Mouse (Mus musculus): Measurements from ENCODE around the gene Abraxas2. TPM values are rescaled to one million over a fixed set of nuclear protein-coding genes. Genes with fewer than 3 reads are reported as not detected.

The Abraxas2 gene
- total RNA-seq, 2 experiments from 2014 or later, result 29.0 to 29.2 TPM

DNA sequence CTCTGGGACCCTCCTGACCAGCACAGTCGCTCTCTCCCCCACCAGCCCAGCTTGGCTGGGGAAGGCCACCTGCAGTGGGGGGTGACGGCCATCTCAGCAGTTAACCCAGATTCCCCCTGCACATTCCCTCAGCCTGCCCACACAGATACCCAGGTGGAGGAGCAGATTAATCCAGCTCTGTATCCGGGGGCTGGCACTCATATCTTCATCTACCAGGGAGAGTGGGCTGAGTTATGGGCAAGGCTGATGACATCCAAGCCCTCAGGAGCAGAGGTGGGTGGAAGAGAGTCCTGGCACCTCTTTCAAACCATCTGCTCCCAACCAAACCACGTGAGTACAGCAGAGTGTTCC lies 33.3 kb downstream of the Abraxas2 start:
- no peak for DNase-seq (ENCODE audit: low spot score in 2 of 2)
- intact Hi-C loops (cut with DNase I), result no loop called here

DNA sequence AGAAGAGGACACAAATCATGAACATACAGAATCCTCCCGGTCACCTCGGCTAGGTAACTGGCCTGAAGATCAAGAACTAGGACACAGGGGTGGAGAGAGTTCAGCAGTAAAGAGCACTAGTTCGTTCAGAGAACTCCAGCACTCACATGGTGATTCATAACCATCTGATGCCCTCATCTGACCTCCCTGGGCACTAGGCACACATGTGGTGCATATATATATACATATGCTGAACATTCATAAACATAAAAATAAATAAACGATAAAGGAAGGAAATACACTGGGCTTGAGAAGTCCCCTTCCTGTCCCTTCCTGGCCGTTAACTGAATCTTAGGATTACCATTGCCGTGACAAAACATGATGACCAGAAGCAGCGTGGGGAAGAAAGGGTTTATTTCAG lies 33.8 kb downstream of the Abraxas2 start:
- intact Hi-C loops (cut with DNase I), result no loop called here
- no peak for DNase-seq (ENCODE audit: low spot score in 2 of 2)

DNA sequence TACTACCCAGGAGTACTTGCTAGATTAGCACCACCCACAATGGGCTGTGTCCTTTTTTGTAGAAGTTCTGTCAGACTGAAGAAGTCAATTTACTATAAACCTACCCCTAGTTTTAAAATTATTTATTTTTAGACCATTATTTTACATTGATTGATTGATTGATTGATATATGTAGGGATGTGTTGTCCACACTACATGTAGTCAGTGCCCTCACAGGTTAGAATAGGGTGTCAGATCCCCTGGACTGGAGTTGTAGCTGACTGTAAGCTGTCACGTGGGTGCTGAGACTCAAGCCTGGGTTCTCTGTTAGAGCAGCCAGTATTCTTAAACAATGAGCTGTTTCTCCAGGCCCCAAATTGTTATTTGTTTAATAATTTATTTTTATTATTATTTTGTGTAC lies 34.3 kb downstream of the Abraxas2 start:
- intact Hi-C loops (cut with DNase I), result no loop called here
- no peak for DNase-seq (ENCODE audit: low spot score in 2 of 2)

DNA sequence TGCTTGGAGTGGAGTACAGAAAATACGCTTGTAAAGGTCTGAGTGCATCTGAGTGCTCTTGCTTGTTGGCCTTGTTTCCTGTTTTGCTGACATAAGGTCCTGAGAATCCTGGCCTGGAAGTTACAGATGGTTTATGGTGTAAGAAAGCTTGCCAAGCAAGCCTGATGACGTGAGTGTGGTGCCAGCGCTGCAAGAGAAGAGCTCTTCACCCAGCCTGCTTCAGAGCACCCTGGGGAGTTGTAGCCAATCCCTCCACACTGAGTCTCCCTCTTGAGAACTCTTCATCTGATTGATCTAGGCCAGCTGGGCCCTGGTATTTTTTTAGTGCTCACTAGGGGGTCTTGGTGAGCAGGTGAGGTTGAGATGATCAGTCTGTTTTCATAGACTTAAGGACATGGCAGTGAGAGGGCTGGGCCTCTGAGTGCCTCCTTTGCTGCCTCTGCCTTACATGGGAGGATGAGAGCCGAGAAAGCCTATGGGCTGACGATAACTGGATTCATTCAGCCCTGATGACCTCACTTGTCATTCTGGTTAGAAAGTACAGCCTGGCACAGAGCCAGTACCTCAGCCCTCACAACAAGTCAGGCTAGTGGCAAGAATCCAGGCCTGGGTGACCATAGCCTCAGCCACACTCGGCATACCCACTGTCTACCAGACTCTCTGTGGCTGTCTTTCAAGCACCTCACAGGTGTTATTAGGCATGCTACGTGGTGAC lies 36.0 kb downstream of the Abraxas2 start:
- no peak for DNase-seq (ENCODE audit: low spot score in 2 of 2)

DNA sequence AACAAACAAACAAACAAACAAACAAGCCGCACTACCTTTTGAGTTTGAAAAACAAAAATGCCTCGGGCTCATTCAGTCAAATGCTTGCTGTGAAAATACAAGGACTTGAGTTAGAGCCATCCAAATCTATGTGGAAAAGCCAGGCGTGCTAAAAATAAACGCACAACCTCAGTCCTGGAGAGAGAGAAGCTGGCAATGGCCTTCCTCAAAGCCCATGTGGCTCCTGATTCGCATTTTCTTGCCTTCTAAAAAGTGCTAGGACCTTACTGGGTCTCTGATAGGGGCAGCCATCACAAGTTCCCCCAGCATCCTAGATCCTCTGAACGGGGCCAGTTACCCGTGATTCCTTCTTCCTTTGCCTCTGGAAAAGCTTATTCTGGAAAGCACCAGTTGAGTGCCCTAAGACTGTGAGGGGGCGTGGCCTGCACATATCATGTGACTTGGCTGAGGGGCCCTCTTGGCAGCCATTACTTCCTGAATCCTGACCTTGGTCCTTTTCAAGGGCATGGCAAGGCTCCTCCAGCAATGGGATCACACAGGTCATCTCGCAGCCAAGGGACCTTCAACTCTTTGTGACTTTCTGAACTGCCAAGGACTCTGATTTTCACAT lies 37.3 kb downstream of the Abraxas2 start:
- intact Hi-C loops (cut with DNase I), result no loop called here
- DNase-seq (ENCODE audit: low spot score in 2 of 2), result no peak

More for the DNA sequence above, 36.0 kb downstream of the Abraxas2 start:
- intact Hi-C loops (cut with DNase I), result no loop called here

DNA sequence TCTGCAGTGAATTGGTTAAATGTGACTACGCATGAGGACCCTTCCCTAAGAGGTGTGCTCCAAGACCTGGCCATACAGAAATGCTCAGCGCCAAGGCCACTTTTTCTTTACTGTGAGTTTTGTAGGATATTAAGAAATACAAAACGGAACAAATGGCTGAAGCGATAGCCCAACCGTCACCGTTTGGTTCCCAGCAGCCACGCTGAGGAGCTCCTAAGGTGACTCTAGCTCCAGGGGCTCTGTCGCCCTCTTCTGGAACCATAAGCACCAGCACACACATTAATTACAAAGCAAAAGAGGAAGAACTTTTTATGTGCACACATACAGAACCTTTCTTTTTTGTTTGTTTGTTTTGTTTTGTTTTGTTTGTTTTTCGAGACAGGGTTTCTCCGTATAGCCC lies 38.2 kb downstream of the Abraxas2 start:
- intact Hi-C loops (cut with DNase I), result no loop called here
- no peak for DNase-seq (ENCODE audit: low spot score in 2 of 2)

DNA sequence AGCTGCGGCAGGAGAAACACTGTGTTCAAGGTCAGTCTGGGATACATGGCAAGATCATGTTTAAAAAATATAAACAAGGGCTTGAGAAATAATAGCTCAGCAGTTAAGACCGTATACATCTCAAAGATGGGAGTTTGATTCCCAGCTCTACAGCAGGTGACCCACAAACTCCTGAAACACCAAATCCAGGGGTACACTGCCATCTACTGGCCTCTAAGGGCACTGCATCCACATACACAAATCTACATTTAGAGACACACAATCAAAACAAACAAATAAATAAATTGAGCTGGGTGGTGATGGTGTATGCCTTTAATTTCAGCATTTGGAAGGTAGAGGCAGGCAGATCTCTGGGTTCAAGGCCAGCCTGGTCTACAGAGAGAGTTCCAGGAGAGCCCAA lies 39.2 kb downstream of the Abraxas2 start:
- no peak for DNase-seq (ENCODE audit: low spot score in 2 of 2)
- intact Hi-C loops (cut with DNase I), result no loop called here

DNA sequence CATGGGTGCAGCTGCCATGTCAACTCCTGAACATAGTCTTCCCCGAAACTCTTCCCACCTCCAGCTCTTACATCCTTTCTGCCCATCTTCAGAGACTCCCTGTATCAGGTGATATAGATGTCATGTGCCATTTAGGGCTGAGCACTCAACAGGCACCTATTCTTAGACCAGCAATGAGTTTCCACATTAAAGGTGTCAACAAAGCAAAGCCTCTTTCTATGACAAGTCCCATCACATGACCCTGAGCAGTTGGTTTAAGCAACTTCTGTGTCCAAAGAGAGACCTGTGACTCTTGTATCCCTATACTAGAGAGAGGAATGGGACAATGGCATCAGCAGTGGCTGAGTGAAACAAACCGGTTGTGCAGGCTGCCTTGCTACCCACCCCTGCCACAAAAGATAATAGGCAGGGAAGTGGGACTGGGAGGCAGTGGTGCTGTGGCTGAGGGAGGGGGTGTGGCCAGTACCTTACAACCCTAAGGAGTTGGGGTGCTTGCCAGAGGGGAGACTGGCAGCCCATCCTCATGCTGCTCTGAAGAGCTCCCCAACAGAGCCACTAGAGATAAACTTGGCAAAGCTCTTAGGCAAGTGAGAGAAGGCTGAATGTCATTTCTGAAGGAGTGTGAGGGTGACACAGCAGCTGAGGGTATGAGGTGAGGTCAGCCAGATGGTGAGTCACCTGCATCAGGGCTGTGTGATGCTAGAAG lies 42.0 kb downstream of the Abraxas2 start:
- intact Hi-C loops (cut with DNase I), result no loop called here
- no peak for DNase-seq (ENCODE audit: low spot score in 2 of 2)

DNA sequence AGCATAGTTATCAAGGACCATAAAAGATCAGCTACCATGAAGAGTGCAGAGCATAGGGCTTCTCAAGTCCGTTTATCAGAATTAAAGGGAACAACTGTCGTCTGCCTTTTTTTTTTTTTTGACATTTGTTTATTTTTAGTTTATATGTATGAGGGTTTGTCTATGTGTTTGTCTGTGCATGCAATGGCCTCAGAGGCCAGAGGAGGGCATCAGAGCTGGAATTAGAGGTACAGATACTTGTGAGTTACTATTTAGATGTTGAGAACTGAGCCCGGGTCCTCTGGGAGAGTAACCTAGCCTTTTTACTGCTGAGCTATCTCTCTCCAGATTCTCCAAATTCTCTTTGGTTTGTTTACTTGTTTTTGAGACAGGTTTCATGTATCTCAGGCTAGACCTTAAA lies 44.8 kb downstream of the Abraxas2 start:
- DNase-seq (ENCODE audit: low spot score in 2 of 2), result no peak
- intact Hi-C loops (cut with DNase I), result no loop called here

DNA sequence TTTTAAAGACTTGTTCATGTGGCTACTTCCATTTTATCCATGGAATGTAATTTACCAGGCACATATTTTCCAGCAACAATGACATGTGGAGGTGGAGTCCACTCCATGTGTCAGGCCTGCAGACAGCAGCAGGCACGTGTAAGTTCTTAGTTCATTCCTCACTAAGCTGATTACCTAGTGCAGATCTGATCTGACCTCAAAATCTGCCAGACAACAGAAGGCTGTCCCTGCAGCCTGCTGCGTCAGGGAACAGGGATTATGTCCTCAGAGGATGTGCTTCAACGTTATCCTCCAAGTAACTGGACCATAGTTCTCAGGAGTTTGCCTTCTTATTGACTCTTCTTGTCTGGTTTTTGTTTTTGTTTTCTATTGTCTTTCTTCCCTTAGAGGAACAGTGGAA lies 62.9 kb downstream of the Abraxas2 start:
- intact Hi-C loops (cut with DNase I), result no loop called here
- DNase-seq (ENCODE audit: low spot score in 2 of 2), result no peak

DNA sequence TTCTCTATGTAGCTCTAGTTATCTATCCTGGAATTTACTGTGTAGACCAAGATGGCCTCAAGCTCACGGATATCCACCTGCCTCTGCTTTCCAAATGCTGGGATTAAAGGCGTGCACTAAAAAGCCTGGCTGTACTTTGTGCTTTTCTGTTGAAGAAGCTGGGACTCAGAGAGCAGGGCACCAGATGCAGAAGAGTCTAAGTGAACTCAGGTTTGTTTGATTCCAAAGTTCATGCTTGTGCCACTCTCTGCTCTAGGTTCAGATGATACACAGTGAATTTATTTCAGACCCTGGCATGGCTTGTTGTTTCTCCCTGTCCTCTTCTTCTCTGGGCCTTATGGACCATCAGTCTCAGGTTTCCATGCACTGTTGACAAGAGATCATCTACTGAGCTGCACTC lies 66.2 kb downstream of the Abraxas2 start:
- DNase-seq (ENCODE audit: low spot score in 2 of 2), result no peak
- intact Hi-C loops (cut with DNase I), result no loop called here

DNA sequence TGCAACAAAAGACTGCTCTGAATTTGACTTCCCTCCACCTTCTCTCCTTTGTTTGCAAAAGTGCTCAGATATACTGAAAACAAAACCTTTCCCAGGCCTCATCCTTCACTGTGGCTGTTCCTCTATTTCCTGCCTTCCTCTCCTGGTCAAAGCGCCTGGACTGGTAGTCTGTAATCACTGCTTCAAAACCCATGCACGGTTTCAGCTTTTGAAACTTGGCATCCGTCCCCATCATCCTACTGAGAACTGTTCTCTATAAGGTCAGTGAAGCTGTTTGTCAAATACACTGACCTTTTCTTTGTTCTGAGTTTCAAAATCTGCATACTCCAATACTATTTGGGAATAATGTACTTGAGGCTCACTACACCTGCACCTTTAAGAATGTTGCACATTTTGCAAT lies 68.2 kb downstream of the Abraxas2 start:
- intact Hi-C loops (cut with DNase I), result no loop called here
- DNase-seq (ENCODE audit: low spot score in 2 of 2), result no peak

DNA sequence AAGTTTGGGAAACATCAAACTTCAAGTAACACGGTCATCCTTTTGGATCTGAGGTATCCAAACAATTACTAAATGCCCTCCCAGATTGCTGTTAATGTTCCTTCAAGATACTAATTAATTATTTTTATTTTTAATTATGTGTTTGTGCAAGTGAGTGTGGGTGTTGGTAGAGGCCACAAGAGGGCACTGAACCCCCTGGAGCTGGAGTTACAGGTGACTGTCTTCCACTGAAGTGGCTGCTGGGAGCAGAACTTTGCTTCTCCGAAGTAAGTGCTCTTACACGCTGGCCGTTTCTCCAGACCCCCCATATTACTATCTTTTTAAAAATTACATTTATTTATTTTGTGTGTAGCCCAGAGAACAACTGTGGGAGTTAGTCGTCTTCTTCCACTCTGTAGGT lies 71.0 kb downstream of the Abraxas2 start:
- intact Hi-C loops (cut with DNase I), result no loop called here
- DNase-seq (ENCODE audit: low spot score in 2 of 2), result no peak

DNA sequence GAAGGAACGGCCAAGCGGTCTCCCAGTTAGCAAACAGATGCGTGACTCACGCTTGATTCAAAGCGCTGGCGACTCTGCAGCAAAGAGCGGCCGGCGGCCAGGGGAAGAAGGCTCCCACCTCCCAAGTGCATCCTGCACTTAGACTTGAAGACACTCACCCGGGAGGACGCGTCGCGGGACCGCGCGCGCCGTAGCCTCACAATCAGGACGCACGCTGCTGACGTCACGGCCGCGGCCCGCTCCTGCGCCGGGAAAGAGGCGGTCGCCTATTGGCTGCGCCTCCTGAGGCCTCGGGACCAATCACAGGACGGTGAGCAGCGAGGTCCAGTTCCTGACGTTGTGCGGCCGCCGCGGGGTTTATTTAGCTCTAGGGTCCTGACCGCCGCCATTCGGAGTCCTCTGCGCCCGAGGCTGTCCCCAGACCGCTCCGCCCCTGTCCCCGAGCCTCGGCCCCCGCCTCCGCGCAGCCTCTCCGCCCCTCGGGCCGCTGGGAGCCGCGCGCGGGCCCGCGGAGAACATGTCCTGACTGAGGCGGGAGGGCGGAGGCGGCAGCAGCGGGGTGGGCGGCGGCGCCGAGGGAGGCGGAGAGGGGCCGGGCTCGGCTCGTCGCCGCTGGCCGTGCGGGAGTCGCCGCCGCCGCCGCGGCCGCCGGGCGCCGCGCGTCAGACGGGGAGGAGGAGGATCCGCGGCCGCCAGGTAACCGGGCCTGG lies 72.0 kb downstream of the Abraxas2 start, which contains the start of gene Zranb1:
Gene Zranb1, plus strand, starts transcription at position 293 of the 710 bp plus-strand sequence.
- intact Hi-C loops (cut with DNase I), result no loop called here
- DNase-seq (ENCODE audit: low spot score in 2 of 2), result peak; percentile 99

DNA sequence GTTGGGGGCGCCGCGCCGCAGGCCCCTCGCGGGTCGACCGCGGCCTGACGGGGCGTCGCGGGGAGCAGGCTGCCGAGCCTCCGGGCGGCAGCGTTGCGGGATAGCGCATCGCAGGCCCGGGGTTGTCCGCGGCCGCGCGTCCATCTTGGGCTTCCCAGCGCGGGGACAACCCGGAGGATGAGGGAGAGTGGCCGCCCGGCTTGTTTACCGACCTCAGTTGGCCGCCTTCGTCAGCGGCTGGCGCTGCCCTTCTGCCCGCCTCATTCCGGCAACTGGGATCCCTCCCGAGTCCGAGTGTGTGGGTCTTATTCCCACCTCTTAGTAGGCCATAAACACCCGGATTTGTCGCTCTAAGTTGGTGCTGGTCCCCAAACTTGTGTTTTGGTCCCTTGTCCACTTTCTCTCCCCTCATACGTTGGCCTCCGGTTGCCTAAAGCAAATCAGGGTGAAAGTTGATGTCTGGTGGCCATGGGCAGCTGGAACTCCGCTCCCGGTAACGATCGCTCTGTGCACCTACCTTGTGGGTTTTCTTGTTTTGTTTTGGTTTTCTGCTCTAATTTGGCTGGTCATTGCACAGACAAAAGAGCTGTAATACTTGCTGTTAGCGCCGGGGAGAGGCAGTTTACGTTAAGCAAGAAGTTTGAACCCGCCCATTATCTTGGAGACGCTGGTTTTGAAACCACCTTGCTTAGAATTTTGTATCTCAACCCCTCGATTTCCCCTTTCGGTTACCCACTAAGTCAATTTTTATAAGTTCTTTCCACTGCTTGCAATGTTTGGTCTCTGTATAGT lies 72.7 kb downstream of the Abraxas2 start:
- DNase-seq (ENCODE audit: low spot score in 2 of 2), result peak in 1 of 2 experiments; percentile 32
- intact Hi-C loops (cut with DNase I), result no loop called here

DNA sequence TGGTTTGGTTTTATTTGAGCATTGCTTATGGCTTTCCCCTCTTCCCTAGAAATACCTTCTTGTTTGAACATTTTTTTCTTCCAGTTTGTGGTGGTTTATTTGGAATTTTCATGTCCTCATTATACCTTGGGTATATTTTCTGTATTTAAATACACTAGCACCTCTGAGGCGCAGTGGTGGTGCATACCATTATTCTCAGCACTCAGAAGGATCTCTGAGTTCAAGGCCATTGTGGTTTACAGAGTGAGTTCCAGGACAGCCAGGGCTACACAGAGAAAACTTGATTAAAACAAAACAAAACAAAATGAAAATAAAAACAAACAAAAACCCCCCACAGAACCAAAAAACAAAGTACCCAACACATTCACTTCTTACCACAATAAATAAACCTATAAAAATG lies 74.3 kb downstream of the Abraxas2 start:
- DNase-seq (ENCODE audit: low spot score in 2 of 2), result no peak
- intact Hi-C loops (cut with DNase I), result no loop called here

All from left cerebral cortex, postnatal 36 days (tissue).